Mouse (Mus musculus) olfactory bulb, adult 2 months (tissue): ENCODE measurements around the gene C2cd4a. TPM values are rescaled to one million over a fixed set of nuclear protein-coding genes. Genes with fewer than 3 reads are reported as not detected.

ENCODE experiments used
- H3K27ac ChIP-seq: fragments of 200-500 bp; 2 replicates; pipeline ENCODE4 v1.5.1; 2012; ENCODE audit warnings: low read depth, low read length; ENCODE audit not compliant: insufficient read depth
- H3K4me1 ChIP-seq: fragments of 200-500 bp; 2 replicates; pipeline ENCODE4 v1.6.1; 2012; ENCODE audit warnings: low read length; ENCODE audit not compliant: control insufficient read depth, insufficient read depth
- H3K4me3 ChIP-seq: fragments of 200-500 bp; 2 replicates; pipeline ENCODE4 v1.5.1; 2012; ENCODE audit warnings: mild to moderate bottlenecking, low read depth, low read length, moderate library complexity; ENCODE audit not compliant: insufficient read depth
- CTCF ChIP-seq: fragments of 200-500 bp; IDR thresholded peaks from 2 replicates; pipeline ENCODE4 v1.5.1; 2012; ENCODE audit warnings: low read depth, mild to moderate bottlenecking, low read length, moderate library complexity; ENCODE audit not compliant: insufficient read depth
- POLR2A ChIP-seq: fragments of 200-500 bp; IDR thresholded peaks from 2 replicates; pipeline ENCODE4 v1.6.1; 2012; ENCODE audit warnings: mild to moderate bottlenecking, low read depth, low read length, moderate library complexity; ENCODE audit not compliant: insufficient read depth
- WGBS: fragments of 180-500 bp; shearing (Covaris S2); methylation state at CpG from one replicate; pipeline ENCODE4 v1.1.7; 2018; 5-methylcytosine and 5-hydroxymethylcytosine counted together
- polyA plus RNA-seq: library from polyadenylated mRNA; stranded (reverse); fragments of >200 nt; gene quantifications from 2 replicates; pipeline ENCODE4 v1.2.4, GENCODE M21; 2012; ENCODE audit warnings: low replicate concordance; ENCODE audit not compliant: missing spikeins, insufficient read depth, insufficient read length

The C2cd4a gene
- polyA plus RNA-seq, 1 experiment = not detected

DNA sequence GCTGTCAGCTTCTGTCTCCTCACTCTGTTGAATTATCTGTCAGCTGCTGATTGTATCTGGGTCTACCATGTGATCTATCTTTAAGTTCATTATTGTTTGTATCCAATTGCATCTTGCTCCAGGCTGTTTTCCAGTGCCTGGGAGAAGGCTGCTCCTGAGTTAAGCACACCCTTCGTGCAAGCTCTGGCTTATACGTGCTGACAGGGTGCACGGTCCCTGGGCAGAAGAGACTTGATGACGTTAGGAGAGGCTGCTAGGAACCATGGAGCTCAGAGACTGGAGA is 13.5 kb downstream of the C2cd4a start:
- H3K4me3 ChIP-seq = no peak overlapping the region
- H3K27ac ChIP-seq = no peak overlapping the region
- 88% methylated on average over 4 of the region's 4 CpGs for WGBS
- TF ChIP-seq POLR2A = no peak
- no peak for TF ChIP-seq CTCF
- peaks cover 4% of the 10 kb centered on the region; the same call in 1 of the 2 replicates for H3K4me1 ChIP-seq

DNA sequence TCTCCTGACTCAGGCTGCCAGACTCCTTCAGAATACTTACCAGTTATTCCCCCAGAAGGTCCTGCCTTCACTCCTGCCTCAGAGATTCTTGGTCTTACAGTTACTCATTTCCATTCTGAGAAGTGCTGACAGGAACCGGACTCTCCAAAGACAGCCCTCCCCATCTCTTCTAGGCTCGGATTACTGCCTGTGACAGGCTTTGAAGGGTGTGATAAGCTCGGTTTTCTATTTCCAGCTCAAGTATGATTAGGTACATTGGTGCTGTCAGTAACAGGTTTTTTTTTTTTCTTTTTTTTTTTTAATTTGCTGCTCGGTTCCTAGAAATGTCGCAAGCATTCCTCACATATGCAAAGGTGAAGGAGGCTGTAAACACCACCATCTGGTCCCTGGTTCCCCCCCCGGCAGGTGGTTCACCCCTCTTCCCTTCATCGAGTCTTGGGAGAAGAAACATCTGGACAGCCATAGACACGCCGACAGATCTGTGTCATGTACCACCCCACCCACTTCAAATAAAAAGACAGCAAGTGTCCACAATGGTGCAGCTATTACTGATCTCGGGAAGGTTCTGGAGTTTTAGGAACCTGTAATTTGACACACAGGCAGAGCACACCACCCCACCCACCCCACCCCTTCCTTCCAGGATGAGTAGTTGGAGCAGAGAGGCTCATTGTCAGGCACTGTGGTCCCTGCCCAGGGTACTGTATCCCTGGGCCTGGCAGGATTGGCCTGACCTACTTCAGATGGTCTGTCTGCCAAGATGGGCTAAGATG is 14.0 kb downstream of the C2cd4a start:
- Histone ChIP-seq H3K27ac (no peak overlapping the region), H3K4me1 (peaks cover 4% of the 10 kb centered on the region; the same call in 1 of the 2 replicates), H3K4me3 (no peak overlapping the region)
- 69% methylated on average over 10 of the region's 10 CpGs for WGBS
- TF ChIP-seq CTCF (no peak), POLR2A (no peak)

DNA sequence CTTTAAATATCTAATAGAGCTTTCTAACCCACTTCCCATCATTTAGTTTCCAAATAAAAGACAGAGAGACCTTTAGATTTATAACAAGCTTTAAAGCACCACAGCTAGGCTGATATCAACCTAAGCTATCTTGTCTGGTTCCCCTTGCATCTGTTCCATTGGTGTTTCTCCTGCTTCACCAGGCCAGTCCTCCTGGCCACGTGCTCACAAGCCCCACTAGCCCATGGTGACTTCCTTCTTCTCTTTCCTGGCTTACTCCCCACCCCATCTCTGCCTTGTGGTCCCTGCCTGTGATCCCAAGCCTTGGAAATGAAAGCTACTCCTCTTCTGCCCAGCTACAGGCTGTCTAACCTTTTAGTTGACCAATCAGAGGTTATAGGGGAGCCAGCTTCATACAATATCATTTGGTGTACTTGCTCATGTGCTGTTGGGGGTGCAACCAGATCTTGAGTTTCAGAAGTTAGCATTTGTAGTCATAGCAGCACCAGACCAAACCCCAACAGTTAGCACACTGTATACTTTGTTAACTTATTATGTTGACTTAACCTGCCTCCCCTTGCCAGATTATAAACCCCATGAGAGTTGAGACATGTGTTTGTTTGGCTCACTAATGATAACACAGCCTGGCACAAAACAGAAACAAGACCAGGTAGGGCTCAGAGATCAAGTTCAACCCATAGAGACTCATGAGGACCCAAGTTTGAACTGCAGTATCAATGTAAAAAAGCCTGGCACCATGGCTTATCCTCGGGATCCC is 15.8 kb downstream of the C2cd4a start:
- no peak for TF ChIP-seq POLR2A
- no peak for TF ChIP-seq CTCF
- WGBS = 81% methylated on average over 2 of the region's 2 CpGs
- no peak overlapping the region for H3K4me3 ChIP-seq
- no peak overlapping the region for H3K27ac ChIP-seq
- H3K4me1 ChIP-seq = peaks cover 4% of the 10 kb centered on the region; the same call in 1 of the 2 replicates

DNA sequence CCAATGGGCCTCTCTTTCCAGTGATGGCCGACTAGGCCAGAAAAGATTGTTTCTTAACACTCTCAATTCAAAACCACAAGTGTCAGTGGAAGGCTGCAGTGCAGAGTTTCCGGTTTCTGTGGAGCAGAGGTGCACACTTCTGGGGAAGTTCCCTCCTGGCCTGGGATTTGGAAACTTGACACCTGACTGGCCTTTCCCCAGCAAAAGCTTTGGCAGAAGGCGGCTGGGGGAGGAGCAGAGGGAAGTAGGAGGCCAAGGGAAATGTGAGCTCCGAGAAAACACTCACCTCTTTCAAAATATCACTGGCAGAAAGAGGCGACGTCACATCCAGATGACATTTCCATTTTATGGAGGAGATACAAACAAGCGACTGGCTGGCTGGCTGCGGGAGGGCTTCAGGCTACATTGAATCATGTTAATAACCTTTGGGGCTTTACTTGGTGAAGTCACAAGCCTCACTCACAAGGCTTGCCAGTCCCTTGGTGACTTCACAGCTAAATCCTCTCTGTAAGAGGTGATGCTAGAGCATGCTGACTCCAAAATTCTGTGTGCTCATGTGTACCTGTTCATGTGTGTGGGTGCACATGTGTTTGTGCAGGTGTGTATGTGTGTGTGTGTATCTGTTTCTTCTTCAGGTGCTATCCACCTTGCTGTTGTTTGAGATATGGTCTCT is 18.3 kb downstream of the C2cd4a start:
- H3K27ac ChIP-seq = no peak overlapping the region
- TF ChIP-seq POLR2A (no peak), CTCF (no peak)
- H3K4me3 ChIP-seq = no peak overlapping the region

DNA sequence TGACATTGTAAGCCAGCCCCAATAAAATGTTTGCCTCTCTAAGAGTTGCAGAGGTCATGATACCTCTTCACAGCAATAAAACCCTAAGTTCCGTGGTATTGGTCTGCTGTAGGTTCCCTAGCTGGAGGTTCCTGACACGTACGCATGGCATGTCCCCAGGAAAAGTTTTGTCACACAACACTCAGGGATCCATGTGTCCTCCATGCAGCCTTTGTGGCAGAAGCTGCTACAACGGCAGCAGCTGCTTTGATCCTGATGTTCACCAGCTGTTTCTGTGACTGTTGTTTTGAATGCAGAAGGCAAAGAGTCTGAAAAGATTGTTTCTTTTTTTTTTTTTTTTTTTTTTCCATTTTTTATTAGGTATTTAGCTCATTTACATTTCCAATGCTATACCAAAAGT is 19.0 kb downstream of the C2cd4a start:
- TF ChIP-seq POLR2A = no peak
- no peak for TF ChIP-seq CTCF
- H3K27ac ChIP-seq = no peak overlapping the region
- no peaks in the 10 kb centered on the region for H3K4me1 ChIP-seq
- H3K4me3 ChIP-seq = no peak overlapping the region
- 84% methylated on average over 4 of the region's 4 CpGs for WGBS

More for the DNA sequence above, 18.3 kb downstream of the C2cd4a start:
- WGBS = 25% methylated on average over 8 of the region's 8 CpGs
- H3K4me1 ChIP-seq = peaks cover 4% of the 10 kb centered on the region; the same call in 1 of the 2 replicates

DNA sequence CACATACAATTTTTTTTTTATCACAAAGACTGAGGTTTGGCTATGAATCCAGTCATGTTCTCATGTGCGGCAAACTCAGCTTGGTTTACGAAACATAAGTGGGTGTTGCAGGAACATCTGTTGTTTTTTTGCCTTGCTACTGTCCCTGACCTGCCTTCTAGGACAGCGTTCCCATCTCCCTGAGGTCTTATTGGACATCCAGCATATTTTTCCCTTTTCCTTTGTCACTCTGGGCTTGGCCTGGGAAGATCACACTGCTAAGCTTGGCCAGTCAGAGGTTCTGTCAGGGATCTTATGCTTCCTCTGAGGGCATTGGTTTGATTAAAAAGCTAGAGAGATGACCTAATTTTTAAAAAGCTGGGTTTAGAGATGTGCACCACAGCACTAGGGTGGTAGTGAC is 21.0 kb downstream of the C2cd4a start:
- H3K27ac ChIP-seq = no peak overlapping the region

DNA sequence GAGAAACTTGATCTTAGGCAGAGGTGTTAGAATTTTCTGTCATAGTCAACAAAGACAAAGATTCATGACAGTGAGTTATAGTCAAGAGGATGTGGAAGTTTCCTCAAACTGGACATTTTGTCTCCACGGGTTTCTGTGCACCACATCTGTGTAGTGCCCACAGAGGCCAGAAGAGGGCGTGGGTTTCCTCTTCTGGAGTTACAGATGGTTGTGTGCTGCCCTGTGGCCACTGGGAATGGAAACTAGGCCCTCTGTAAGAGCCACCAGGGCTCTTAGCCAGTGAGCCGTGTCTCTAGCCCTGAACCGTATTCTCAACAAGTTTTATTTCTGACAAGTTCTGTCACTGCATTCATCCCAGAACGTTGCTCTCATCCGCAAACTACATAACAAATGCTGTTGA is 21.6 kb downstream of the C2cd4a start:
- no peak overlapping the region for H3K4me3 ChIP-seq
- 54% methylated on average over 6 of the region's 6 CpGs for WGBS
- TF ChIP-seq POLR2A (no peak), CTCF (no peak)
- H3K4me1 ChIP-seq = no peaks in the 10 kb centered on the region
- H3K27ac ChIP-seq = no peak overlapping the region

More for the DNA sequence above, 21.0 kb downstream of the C2cd4a start:
- Histone ChIP-seq H3K4me1 (no peaks in the 10 kb centered on the region), H3K4me3 (no peak overlapping the region)
- no peak for TF ChIP-seq POLR2A
- TF ChIP-seq CTCF = no peak
- WGBS = 67% methylated on average over 3 of the region's 3 CpGs

DNA sequence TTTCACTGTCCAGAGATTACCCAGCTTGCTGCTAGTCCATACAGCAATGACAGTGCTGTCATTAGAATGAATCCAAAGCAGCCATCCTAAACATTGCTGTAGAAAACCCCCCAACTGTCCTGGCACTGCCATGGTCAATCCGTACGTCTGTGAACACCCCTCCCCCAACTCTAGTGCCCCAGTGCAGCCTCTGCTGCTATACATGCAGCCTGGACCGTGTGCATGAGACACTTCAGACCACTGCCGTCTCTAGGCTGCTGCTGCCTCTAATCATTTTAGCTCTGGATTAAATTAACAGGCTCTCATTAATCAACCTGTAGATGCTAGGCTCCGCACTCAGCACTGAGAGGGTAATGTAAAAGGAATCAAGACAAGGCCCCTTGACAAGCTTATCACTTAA is 25.1 kb downstream of the C2cd4a start:
- Histone ChIP-seq H3K27ac (no peak overlapping the region), H3K4me3 (no peak overlapping the region), H3K4me1 (no peaks in the 10 kb centered on the region)
- 89% methylated on average over 5 of the region's 5 CpGs for WGBS
- TF ChIP-seq CTCF = no peak
- no peak for TF ChIP-seq POLR2A

DNA sequence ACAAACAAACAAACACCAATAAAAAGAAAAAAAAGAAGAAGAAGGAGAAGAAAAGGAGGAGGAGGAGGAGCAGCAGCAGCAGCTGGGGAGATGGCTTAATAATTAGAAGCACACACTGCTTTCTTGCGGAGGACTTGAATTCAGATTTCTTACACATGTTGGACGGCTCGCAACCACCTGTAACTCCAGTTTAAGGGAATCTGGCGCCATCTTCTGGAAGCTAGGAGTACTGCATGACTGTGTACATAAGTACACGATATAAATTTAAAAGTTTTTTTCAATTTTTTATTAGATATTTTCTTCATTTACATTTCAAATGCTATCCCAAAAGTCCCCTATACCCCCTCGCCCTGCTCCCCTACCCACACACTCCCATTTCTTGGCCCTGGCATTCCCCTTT is 29.9 kb downstream of the C2cd4a start:
- H3K4me1 ChIP-seq = peaks cover 7% of the 10 kb centered on the region
- H3K27ac ChIP-seq = no peak overlapping the region
- 31% methylated on average over 6 of the region's 6 CpGs for WGBS
- TF ChIP-seq CTCF (no peak), POLR2A (no peak)
- no peak overlapping the region for H3K4me3 ChIP-seq
